Mouse (Mus musculus) CD8-positive naive resting alpha-beta T cell, adult 57 days (primary cell): ENCODE data around the gene Llgl2. TPM values are rescaled to one million over a fixed set of nuclear protein-coding genes. Genes with fewer than 3 reads are reported as not detected.

Experiments used
- total RNA-seq: library from RNA; stranded (reverse); gene quantifications from one replicate; pipeline ENCODE4 v1.2.4, GENCODE M21; 2023

Gene Llgl2
- total RNA-seq: 37.2 TPM

GRCm38 (mm10) chr11:115823774-115824740, at the start of gene Llgl2:
TSS of gene Llgl2 (plus strand) at chr11:115824049.

GRCm38 (mm10) chr11:115813507-115814296, 10.1 kb upstream of the Llgl2 start, which contains the start of gene Caskin2:
TSS of gene Caskin2 (minus strand) at chr11:115813639.

GRCm38 (mm10) chr11:115814605-115815450, 9.0 kb upstream of the Llgl2 start, which contains the start of gene Tsen54:
TSS of gene Tsen54 (plus strand) at chr11:115814724.

DNA sequence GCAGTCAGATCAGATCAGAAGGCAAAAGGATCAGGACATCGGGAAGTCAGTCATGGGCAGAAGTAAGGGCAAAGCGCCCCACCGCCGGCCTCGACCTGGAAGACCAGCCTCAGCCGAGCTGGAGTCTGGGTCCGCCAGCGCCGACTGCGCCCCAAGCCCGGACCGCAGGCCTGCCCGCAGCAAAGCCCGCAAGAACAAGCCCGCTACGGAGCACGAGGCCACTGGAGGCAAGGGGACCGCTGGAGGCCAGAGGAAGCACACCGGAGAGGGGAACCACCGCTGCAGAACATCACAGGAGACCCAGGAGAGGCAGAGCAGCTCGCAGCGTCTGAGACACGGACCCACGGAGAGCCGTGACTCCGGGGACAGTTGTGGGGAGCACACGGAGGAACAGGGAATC, 34.5 kb downstream of the Llgl2 start, which contains the start of gene Myo15b:
Gene Myo15b (plus strand): TSS at position 53 of the 400 bp plus-strand sequence.

GRCm38 (mm10) chr11:115899486-115900266, 75.8 kb downstream of the Llgl2 start, which contains the start of gene Smim5:
TSS of gene Smim5 (plus strand) at chr11:115899966.

Other genes with a start within 250 kb of the Llgl2 start
- 33.5 TPM for gene Mrps7, start 220.1 kb upstream of the Llgl2 start, total RNA-seq
- 135 TPM for gene Gga3, start 220.0 kb upstream of the Llgl2 start, total RNA-seq
- gene Mif4gd, start 211.1 kb upstream of the Llgl2 start, total RNA-seq: 65.7 TPM
- 48.1 TPM for gene Slc25a19, start 195.8 kb upstream of the Llgl2 start, total RNA-seq
- 108 TPM for gene Grb2, start 115.5 kb upstream of the Llgl2 start, total RNA-seq
- 74.2 TPM for gene Tmem94, start 58.6 kb upstream of the Llgl2 start, total RNA-seq
- gene Caskin2, start 10.4 kb upstream of the Llgl2 start, total RNA-seq: 2.9 TPM
- gene Tsen54, start 9.3 kb upstream of the Llgl2 start, total RNA-seq: 23.2 TPM
- gene Myo15b, start 34.4 kb downstream of the Llgl2 start, total RNA-seq: not detected
- 0.92 TPM for gene Smim5, start 75.9 kb downstream of the Llgl2 start, total RNA-seq
- gene Smim6, start 88.0 kb downstream of the Llgl2 start, total RNA-seq: not detected
- gene Sap30bp, start 109.2 kb downstream of the Llgl2 start, total RNA-seq: 41.8 TPM
- gene Recql5, start 109.4 kb downstream of the Llgl2 start, total RNA-seq: 22.9 TPM
- not detected for gene Itgb4, start 150.7 kb downstream of the Llgl2 start, total RNA-seq
- gene Galk1, start 188.7 kb downstream of the Llgl2 start, total RNA-seq: 21.6 TPM
- 1,697 TPM for gene H3f3b, start 203.9 kb downstream of the Llgl2 start, total RNA-seq
- gene Unk, start 206.3 kb downstream of the Llgl2 start, total RNA-seq: 80.3 TPM